Mouse (Mus musculus): ENCODE measurements around the gene Itgb3. TPM values are rescaled to one million over a fixed set of nuclear protein-coding genes. Genes with fewer than 3 reads are reported as not detected.

The Itgb3 gene
- polyA plus RNA-seq (2015; fragmentation: Nextera tagmentation; extraction: Ambion mirVana): 0.65 and 0.91 TPM in 2 replicates

DNA sequence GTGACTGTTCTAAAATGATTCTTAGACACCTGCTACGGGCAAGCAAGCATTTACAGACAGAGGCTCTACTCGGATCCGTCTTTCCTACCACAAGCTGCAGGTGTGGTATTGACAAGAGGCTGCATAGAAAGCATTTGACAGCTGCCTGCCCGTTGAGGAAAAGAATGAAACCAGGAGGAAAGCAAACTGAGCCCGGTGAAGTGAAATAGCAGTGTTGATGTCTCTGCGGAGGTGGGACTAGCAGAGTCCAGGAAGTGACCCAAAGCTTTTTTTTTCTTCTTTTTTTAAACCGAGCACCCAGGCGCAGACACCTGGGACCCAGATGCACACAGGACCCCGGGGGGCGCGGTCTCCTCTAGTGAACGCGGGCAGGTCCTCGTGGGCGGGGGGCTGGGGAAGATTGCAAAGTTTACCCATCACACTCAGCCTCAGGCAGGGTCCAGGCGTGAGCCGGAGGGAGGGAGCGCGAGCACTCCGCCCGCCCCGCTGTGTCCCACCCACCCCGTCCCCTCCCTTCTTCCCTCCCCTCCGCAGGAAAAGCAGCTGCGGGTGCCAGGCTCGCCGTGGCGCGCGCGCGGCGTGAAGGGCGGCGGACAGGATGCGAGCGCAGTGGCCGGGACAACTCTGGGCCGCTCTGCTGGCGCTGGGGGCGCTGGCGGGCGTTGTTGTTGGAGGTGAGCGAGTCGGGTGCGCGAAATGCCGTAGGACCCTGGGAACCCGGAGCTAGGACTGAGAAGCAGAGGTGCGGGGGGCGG lies at the start of gene Itgb3:
Gene Itgb3, plus strand, starts transcription at position 510 of the 755 bp plus-strand sequence.
- ATAC-seq: peak; percentile 86
- WGBS: under 1% methylated on average over 44 of the region's 51 CpGs
- Histone ChIP-seq H3K4me2 (ENCODE audit: low read length) (peak within 1 kb of the TSS; percentile 93), H3K27me3 (replicated peaks; ENCODE audit: control insufficient read depth, insufficient read depth, low read length) (peaks cover 13% of the 10 kb centered on the region), H3K4me1 (replicated peaks; ENCODE audit: control insufficient read depth, insufficient read depth, low read length) (peaks cover 10% of the 10 kb centered on the region), H3K9me3 (ENCODE audit: control insufficient read depth, low read length) (no peaks in the 10 kb centered on the region), H3K9ac (replicated peaks; ENCODE audit: low read depth, low read length) (peak within 1 kb of the TSS; percentile 64), H3K27ac (ENCODE audit: low read length) (no peak within 1 kb of the TSS), H3K4me3 (replicated peaks; ENCODE audit: low read length) (peak within 1 kb of the TSS; percentile 60), H3K36me3 (ENCODE audit: control insufficient read depth, insufficient read depth) (no peaks in the 10 kb centered on the region)

DNA sequence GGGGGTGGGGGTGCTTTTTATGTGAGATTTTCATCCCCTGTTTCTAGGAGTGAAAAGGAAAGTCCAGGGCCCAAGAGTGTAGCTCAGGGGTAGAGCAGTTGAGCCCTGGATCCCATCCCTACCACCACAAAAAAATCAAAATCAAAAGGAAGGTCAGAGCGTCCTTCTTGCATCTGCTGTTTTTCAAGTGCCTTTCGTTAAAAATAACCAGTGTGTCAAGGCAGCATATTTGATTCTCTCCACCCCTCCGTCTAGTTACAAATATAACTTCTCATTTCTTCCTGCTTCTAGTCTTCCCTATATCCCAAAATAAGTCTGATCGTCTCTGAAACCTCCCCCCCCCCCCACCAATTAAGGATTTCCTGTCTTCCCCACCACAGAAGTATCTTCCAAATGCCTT lies 49.7 kb upstream of the Itgb3 start:
- Histone ChIP-seq H3K27ac (ENCODE audit: low read length) (no peak overlapping the region), H3K27me3 (replicated peaks; ENCODE audit: control insufficient read depth, insufficient read depth, low read length) (no peaks in the 10 kb centered on the region), H3K36me3 (ENCODE audit: control insufficient read depth, insufficient read depth) (no peaks in the 10 kb centered on the region), H3K4me1 (replicated peaks; ENCODE audit: control insufficient read depth, insufficient read depth, low read length) (no peaks in the 10 kb centered on the region), H3K4me2 (ENCODE audit: low read length) (no peak overlapping the region), H3K9ac (replicated peaks; ENCODE audit: low read depth, low read length) (no peak overlapping the region), H3K9me3 (ENCODE audit: control insufficient read depth, low read length) (no peaks in the 10 kb centered on the region), H3K4me3 (replicated peaks; ENCODE audit: low read length) (no peak overlapping the region)
- WGBS: 78% methylated on average over 4 of the region's 4 CpGs
- ATAC-seq: no peak

DNA sequence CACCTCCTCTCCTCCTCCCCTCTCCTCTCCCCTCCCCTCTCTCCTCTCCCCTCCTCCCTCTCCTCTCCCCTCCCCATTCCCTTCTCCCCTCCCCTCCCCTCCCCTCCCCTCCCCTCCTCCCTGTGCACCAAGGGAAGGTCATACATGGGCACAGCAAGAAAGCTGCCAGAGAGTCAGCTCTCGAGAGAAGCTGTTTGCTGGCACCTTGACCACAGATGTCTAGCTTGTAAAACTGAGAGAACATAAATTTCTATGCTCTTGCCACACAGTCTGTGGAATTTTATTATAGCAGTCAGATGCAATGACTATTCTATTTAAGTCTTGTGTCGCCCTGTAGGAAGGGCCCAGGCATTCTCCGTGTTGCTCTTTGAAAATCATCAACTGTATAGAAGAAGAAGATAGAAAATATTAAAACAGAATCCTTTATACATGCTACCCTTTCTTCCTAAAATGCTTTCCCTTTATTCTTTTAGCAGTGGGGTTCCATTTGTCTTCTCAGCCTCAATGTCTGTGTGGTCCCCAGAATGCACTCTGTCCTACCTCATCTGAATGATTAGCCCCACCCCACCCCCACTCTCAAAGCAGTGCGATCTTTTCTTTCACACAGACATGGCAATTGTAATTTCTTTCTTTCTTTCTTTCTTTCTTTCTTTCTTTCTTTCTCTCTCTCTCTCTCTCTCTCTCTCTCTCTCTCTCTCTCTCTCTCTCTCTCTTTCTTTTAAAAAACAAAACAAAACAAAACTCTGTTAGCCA lies 49.0 kb upstream of the Itgb3 start:
- H3K4me1 ChIP-seq (replicated peaks; ENCODE audit: control insufficient read depth, insufficient read depth, low read length): no peaks in the 10 kb centered on the region
- no peaks in the 10 kb centered on the region for H3K9me3 ChIP-seq (ENCODE audit: control insufficient read depth, low read length)
- no peak overlapping the region for H3K4me3 ChIP-seq (replicated peaks; ENCODE audit: low read length)
- H3K27ac ChIP-seq (ENCODE audit: low read length): no peak overlapping the region
- H3K9ac ChIP-seq (replicated peaks; ENCODE audit: low read depth, low read length): no peak overlapping the region
- no peaks in the 10 kb centered on the region for H3K36me3 ChIP-seq (ENCODE audit: control insufficient read depth, insufficient read depth)
- no peak overlapping the region for H3K4me2 ChIP-seq (ENCODE audit: low read length)
- WGBS: 52% methylated on average over 4 of the region's 4 CpGs
- no peak for ATAC-seq
- no peaks in the 10 kb centered on the region for H3K27me3 ChIP-seq (replicated peaks; ENCODE audit: control insufficient read depth, insufficient read depth, low read length)

DNA sequence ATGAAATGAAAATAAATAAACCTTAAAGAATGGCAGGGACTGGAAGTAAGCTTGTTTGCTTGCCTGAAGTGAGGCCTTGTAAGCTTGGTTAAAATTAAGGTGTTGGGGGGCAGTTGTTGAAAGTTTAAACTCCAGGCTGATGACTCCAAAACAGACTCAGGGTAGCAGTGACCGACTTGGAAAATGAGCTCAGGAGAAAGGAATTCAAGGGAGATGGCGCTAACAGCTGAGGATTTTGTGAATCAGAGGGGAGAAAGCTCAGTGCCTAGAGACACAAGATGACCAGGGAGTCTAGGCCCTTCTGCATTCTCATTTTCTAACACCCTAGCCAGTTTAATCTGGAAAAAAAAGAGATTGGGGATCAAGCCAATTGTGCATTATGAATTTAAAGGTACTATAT lies 46.8 kb upstream of the Itgb3 start:
- H3K4me2 ChIP-seq (ENCODE audit: low read length): no peak overlapping the region
- no peaks in the 10 kb centered on the region for H3K36me3 ChIP-seq (ENCODE audit: control insufficient read depth, insufficient read depth)
- no peak for ATAC-seq
- no peaks in the 10 kb centered on the region for H3K4me1 ChIP-seq (replicated peaks; ENCODE audit: control insufficient read depth, insufficient read depth, low read length)
- H3K9ac ChIP-seq (replicated peaks; ENCODE audit: low read depth, low read length): no peak overlapping the region
- H3K27ac ChIP-seq (ENCODE audit: low read length): no peak overlapping the region
- H3K4me3 ChIP-seq (replicated peaks; ENCODE audit: low read length): no peak overlapping the region
- no peaks in the 10 kb centered on the region for H3K9me3 ChIP-seq (ENCODE audit: control insufficient read depth, low read length)
- H3K27me3 ChIP-seq (replicated peaks; ENCODE audit: control insufficient read depth, insufficient read depth, low read length): no peaks in the 10 kb centered on the region
- WGBS: 55% methylated on average over 2 of the region's 2 CpGs

DNA sequence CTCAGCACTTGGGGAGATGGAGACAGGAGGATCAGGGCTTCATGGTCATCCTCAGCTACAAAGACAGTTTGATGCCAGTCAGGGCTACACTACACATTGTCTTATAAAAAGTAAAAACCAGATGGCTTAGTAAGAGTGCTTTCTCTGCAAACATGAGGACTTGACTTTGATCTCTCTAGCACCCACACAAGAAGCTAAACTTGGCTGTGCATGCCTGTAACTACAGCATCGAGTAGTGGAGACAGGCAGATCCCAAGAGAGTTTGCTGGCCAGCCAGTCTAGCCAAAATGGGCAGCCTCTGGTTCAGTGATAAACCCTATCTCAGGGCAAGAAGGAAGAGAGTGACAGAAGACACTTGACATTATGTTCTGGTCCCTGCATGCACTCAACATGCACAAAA lies 44.3 kb upstream of the Itgb3 start:
- WGBS: 89% methylated on average over 1 of the region's 1 CpGs
- ATAC-seq: no peak
- no peak overlapping the region for H3K4me3 ChIP-seq (replicated peaks; ENCODE audit: low read length)

DNA sequence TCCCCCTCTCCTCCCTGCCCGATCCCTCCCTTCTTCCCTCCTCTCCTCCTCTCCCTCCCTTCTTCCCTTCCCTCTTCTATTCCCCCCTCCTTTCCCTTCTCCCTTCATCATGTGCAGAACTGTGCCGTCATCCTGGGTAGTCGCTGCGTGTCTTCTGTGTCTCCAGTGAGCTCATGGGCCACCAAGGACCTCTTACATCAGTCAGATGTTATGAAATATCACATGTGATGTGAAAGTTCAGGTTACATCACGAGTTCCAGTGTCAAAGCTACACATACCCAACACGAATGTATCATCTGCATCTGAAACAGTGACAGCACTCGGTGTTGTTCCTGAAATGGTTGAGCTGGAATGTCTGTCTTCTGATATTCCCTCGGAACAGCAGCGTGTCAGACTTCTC lies 42.6 kb upstream of the Itgb3 start:
- no peak overlapping the region for H3K9ac ChIP-seq (replicated peaks; ENCODE audit: low read depth, low read length)
- no peak for ATAC-seq
- no peaks in the 10 kb centered on the region for H3K27me3 ChIP-seq (replicated peaks; ENCODE audit: control insufficient read depth, insufficient read depth, low read length)
- H3K4me2 ChIP-seq (ENCODE audit: low read length): no peak overlapping the region
- H3K36me3 ChIP-seq (ENCODE audit: control insufficient read depth, insufficient read depth): no peaks in the 10 kb centered on the region
- no peak overlapping the region for H3K4me3 ChIP-seq (replicated peaks; ENCODE audit: low read length)
- H3K4me1 ChIP-seq (replicated peaks; ENCODE audit: control insufficient read depth, insufficient read depth, low read length): no peaks in the 10 kb centered on the region
- H3K27ac ChIP-seq (ENCODE audit: low read length): no peak overlapping the region
- H3K9me3 ChIP-seq (ENCODE audit: control insufficient read depth, low read length): no peaks in the 10 kb centered on the region
- 86% methylated on average over 9 of the region's 9 CpGs for WGBS

More for the DNA sequence above, 44.3 kb upstream of the Itgb3 start:
- Histone ChIP-seq H3K27me3 (replicated peaks; ENCODE audit: control insufficient read depth, insufficient read depth, low read length) (no peaks in the 10 kb centered on the region), H3K36me3 (ENCODE audit: control insufficient read depth, insufficient read depth) (no peaks in the 10 kb centered on the region), H3K9me3 (ENCODE audit: control insufficient read depth, low read length) (no peaks in the 10 kb centered on the region), H3K9ac (replicated peaks; ENCODE audit: low read depth, low read length) (no peak overlapping the region), H3K27ac (ENCODE audit: low read length) (no peak overlapping the region), H3K4me2 (ENCODE audit: low read length) (no peak overlapping the region), H3K4me1 (replicated peaks; ENCODE audit: control insufficient read depth, insufficient read depth, low read length) (no peaks in the 10 kb centered on the region)

DNA sequence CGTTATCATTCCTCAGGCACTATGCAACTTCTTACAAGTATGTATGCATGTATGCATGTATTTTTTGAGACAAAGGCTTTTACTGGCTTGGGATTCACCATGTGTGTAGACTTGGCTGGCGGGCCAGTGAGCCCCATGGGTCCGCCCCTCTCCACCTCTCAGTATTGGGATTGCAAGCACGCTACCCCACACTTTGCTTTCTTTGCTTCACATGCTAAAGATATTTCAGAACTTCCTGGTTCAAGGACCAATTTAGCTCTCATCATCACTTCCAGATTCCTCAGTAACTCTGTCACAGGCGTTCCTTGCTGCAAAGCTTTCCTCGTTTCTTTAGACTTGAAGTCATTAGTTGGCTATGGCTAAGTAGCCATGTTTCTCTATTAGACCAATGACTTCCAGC lies 41.7 kb upstream of the Itgb3 start:
- Histone ChIP-seq H3K4me3 (replicated peaks; ENCODE audit: low read length) (no peak overlapping the region), H3K9me3 (ENCODE audit: control insufficient read depth, low read length) (no peaks in the 10 kb centered on the region), H3K27me3 (replicated peaks; ENCODE audit: control insufficient read depth, insufficient read depth, low read length) (no peaks in the 10 kb centered on the region), H3K9ac (replicated peaks; ENCODE audit: low read depth, low read length) (no peak overlapping the region), H3K27ac (ENCODE audit: low read length) (no peak overlapping the region), H3K4me2 (ENCODE audit: low read length) (no peak overlapping the region), H3K4me1 (replicated peaks; ENCODE audit: control insufficient read depth, insufficient read depth, low read length) (no peaks in the 10 kb centered on the region), H3K36me3 (ENCODE audit: control insufficient read depth, insufficient read depth) (no peaks in the 10 kb centered on the region)
- 84% methylated on average over 6 of the region's 6 CpGs for WGBS
- no peak for ATAC-seq

DNA sequence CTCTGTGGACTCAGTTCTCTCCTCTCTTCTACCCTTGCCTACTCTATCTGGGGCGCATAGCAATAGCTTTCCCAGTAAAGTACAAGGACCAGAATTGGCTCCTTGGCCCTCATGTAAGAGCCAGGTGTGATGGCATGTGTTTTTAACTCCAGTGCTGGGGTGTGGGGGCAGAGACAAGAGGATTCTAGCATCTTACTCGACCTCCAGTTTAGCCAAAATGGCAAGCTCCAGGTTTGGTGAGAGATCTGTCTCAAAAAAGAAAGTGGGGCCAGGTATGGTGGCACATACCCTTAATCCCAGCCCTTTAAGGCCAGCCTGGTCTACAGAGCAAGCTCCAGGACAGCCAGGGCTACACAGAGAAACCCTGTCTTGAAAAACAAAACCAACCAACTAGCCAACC lies 41.0 kb upstream of the Itgb3 start:
- no peaks in the 10 kb centered on the region; the same call in 1 of the 2 replicates for H3K27me3 ChIP-seq (replicated peaks; ENCODE audit: control insufficient read depth, insufficient read depth, low read length)
- H3K4me2 ChIP-seq (ENCODE audit: low read length): no peak overlapping the region
- H3K4me3 ChIP-seq (replicated peaks; ENCODE audit: low read length): no peak overlapping the region
- no peaks in the 10 kb centered on the region for H3K9me3 ChIP-seq (ENCODE audit: control insufficient read depth, low read length)
- H3K4me1 ChIP-seq (replicated peaks; ENCODE audit: control insufficient read depth, insufficient read depth, low read length): no peaks in the 10 kb centered on the region
- no peaks in the 10 kb centered on the region for H3K36me3 ChIP-seq (ENCODE audit: control insufficient read depth, insufficient read depth)
- H3K27ac ChIP-seq (ENCODE audit: low read length): no peak overlapping the region
- WGBS: 85% methylated on average over 2 of the region's 2 CpGs
- ATAC-seq: no peak
- H3K9ac ChIP-seq (replicated peaks; ENCODE audit: low read depth, low read length): no peak overlapping the region

DNA sequence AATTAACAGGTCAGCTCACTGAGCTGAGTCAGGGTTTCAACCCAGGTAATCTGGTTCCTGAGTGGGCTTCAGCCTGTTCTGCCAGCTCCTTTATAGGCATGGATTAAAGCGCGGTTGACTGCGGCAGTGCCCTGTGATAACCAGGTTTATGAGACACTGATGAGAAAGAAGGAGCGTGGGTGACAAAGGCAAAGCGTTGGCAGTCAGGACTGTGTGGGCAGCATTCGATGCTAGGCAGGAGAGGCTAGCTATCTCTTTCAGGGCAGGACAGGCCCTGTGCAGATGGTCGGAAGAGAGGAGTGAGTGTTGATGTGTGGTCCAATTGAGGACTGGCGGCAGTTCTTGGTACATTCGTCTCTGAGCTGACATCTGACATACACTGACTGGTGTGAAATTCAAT lies 40.1 kb upstream of the Itgb3 start:
- H3K27ac ChIP-seq (ENCODE audit: low read length): no peak overlapping the region
- no peaks in the 10 kb centered on the region for H3K36me3 ChIP-seq (ENCODE audit: control insufficient read depth, insufficient read depth)
- peaks cover 5% of the 10 kb centered on the region; the same call in 1 of the 2 replicates for H3K27me3 ChIP-seq (replicated peaks; ENCODE audit: control insufficient read depth, insufficient read depth, low read length)
- no peak for ATAC-seq
- H3K4me1 ChIP-seq (replicated peaks; ENCODE audit: control insufficient read depth, insufficient read depth, low read length): no peaks in the 10 kb centered on the region
- H3K9ac ChIP-seq (replicated peaks; ENCODE audit: low read depth, low read length): no peak overlapping the region
- H3K4me2 ChIP-seq (ENCODE audit: low read length): no peak overlapping the region
- no peaks in the 10 kb centered on the region for H3K9me3 ChIP-seq (ENCODE audit: control insufficient read depth, low read length)
- 93% methylated on average over 9 of the region's 9 CpGs for WGBS
- H3K4me3 ChIP-seq (replicated peaks; ENCODE audit: low read length): no peak overlapping the region

Data from forebrain, embryonic 16.5 days (tissue).